Mouse (Mus musculus) T-helper 1 cell (primary cell): ENCODE measurements around the gene Bclaf3.

Source experiments
- in situ Hi-C: fragments of 300-600 bp; cut with MboI, MseI; formaldehyde crosslinking; loops from one replicate; pipeline ENCODE4 v1.15.1; 2025; ENCODE audit warnings: high pct_unique_total_duplicates

Bclaf3 gene

GRCm38 (mm10) chrX:159626907-159627587 lies 100.6 kb downstream of the Bclaf3 start, which contains the start of gene Sh3kbp1:
Gene Sh3kbp1 (plus strand): TSS chrX:159627272.
- in situ Hi-C loops, result loop anchor here (5.0 to 10.0 kb wide), 3 partner anchors 35 to 488 kb away; no protein-coding TSS in a partner anchor

DNA sequence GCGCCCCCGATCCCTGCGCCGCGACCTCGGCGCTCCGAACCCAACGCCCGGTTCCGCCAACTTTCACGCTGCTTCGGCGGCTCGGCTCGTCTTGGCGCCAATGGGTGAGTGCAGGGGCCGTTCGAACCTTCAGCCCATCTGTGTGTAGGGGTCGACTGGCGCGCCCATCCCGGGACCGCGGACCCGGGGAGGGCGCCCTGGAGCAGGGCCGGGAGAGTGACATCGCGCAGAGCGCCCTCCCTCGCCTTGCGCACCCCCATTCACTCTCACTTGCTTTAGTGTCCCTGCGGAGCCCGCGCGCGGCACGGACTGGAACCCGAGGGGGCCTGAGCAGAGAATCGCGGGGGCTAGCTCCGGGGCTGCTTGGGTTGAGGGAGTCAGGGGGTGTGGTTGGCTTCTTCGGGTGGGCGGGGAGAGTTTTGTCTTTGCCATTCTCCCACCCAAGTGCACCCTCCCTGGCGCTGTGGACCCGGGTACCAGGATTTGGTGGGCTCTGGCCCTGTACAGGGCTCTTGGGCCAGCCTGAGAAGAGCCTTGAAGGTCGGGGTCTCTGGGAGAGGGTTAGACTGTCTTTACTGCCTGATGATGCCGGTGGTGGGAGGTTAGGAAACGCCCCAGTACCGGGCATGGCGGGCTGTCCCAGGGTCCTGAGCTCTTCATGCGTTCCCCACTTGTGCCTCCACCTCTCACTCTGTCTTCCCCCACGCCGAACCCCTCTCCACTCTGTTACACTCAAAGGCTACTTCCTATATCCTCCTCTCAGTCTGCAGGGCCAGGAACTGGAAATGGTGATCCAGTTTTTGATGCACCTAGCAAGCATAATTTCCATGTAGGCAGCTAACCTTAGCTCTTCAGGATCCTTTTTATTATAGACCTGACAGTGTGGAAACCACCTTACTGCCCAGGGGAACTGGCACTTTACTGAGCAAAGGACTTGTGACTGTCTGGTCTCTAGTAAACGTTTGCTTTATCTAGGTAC lies 101.4 kb downstream of the Bclaf3 start:
- in situ Hi-C loops, result loop anchor here (5.0 to 10.0 kb wide), 3 partner anchors 34 to 487 kb away; no protein-coding TSS in a partner anchor

DNA sequence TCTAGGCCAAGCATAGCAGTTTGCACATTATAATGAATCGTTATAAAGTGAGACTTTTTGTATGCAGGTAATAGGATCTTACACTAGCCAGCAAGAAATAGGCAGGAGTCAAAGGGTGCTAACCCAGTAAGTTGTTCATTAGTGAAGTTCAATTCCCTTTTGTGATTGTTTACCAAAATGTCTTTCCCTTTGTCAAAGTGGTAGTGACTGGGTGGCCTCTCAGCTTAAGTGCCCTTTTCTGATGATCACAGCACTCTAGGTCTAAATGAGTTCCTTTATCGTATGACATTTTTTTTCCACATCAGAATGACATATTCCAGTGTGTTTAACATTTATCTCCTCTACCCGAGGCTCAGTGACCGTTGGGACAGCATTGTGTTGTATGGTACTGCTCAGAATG lies 102.1 kb downstream of the Bclaf3 start:
- in situ Hi-C loops, result loop anchor here (5.0 to 10.0 kb wide), 3 partner anchors 34 to 486 kb away; no protein-coding TSS in a partner anchor

DNA sequence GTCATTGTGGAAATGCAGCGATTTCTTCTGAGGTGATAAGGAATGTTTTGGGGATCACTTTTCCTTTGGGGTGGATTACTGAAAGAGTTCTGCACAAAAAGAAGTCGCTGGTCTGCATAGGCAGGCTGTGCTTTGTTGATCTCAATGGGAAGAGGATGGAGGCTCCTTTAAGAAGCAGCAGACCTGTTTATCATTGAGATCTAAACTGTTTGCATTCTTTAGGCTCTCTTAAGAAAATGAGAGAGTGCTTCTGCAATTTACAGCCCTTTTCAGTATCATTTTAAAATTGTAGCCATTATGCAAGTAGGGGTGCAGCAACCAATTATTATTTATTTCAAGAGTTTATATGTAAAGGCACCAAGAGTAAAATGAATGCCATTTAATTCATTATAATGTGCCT lies 102.7 kb downstream of the Bclaf3 start:
- in situ Hi-C loops, result loop anchor here (5.0 to 10.0 kb wide), 3 partner anchors 33 to 486 kb away; no protein-coding TSS in a partner anchor

DNA sequence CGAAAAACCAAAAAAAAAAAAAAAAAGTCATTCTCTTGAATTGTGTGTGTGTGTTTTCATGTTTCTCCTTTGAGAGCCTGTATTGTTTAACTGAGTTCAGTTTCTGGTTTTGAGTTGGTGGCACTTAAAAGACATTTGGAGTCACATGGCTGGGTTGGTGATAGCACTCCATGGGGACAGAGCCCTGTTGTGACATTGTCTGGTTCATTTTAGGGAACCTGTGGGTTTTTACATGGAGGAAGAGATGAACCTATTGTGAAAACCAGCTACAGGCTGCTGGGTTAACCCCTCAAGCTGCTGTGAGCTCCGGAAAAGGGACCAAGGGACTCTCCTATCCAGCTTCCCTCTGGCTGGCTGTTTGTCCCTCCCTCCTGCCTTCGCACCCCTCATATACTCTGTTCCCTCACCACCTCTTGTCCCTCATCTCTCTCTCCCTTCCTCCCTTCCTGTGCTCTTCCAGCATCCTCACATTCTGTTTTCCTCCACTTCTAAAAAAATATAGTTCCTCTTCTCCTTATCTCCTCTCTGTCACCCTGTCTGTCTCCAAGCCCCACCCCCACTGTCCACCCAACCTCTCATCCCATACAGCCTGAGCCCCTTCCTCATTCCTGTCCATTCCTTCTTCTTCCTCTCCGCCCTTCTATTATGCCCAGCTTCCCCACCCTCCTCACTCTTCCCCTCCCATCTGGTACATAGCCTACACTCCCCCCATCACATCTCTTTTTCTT lies 112.2 kb downstream of the Bclaf3 start:
- in situ Hi-C loops, result no loop called here

DNA sequence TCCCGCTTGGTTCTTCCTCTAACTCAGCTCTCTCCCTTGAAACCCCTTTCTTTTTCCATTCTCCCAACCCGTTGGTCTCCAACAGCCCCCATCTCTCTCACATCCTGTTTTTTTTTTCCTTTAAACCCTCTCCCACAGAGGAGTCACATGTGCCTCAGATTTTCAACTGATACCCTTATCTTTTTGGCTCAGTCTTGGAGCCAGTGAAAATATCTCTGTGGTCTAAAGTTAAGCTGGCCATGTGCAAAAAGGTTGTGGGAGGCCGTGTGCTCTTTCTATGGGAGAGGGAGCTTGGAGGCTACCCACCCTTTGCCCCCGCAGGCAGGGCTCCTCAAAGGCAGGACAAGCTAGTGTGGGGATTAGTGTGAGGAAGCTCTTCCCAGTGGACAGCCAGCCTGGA lies 113.5 kb downstream of the Bclaf3 start:
- in situ Hi-C loops, result no loop called here
